In genomic region chr3:84474398-84474797, GRCm38 (mm10) we compare ENCODE assay signal across 18 mouse cellular contexts. TPM values are rescaled to one million over a fixed set of nuclear protein-coding genes. Genes with fewer than 3 reads are reported as not detected.
DNase-seq lines count a peak whose midpoint lies in the region; ATAC-seq lines count a peak whose summit lies in the region.
"Had no signal": no experiment of that assay in that cellular context is flagged by ENCODE, and none has a peak within 500 bp of the region (broad histone marks: within the 10 kb centered on the region; RNA-seq: fewer than 3 reads in every experiment).

No protein-coding gene starts in this region.

- no peaks in the 10 kb centered on the region for H3K9me3 ChIP-seq in intestine, embryonic 16.5 days (ENCODE audit: control insufficient read depth, low read length)
- H3K9me3 ChIP-seq in intestine, embryonic 15.5 days, result no peaks in the 10 kb centered on the region
- H3K9me3 ChIP-seq in liver, embryonic 15.5 days (replicated peaks), result no peaks in the 10 kb centered on the region
- no peaks in the 10 kb centered on the region for H3K9me3 ChIP-seq in stomach, embryonic 15.5 days
- H3K9me3 ChIP-seq: embryonic facial prominence, embryonic 10.5 days; forebrain, embryonic 15.5 days; hindbrain, embryonic 10.5 days had no signal

- no peak overlapping the region for H3K9ac ChIP-seq in intestine, embryonic 16.5 days (ENCODE audit: low read depth, low read length)
- H3K9ac ChIP-seq in intestine, embryonic 15.5 days, result no peak overlapping the region
- H3K9ac ChIP-seq in liver, embryonic 15.5 days, result peak overlapping the region; percentile 5; the same call in 1 of the 2 replicates
- no peak overlapping the region for H3K9ac ChIP-seq in stomach, embryonic 15.5 days
- H3K9ac ChIP-seq: forebrain, embryonic 15.5 days; hindbrain, embryonic 14.5 days had no signal

- no peaks in the 10 kb centered on the region for H3K36me3 ChIP-seq in intestine, embryonic 16.5 days (ENCODE audit: control insufficient read depth, insufficient read depth, low read length)
- H3K36me3 ChIP-seq in intestine, embryonic 15.5 days, result no peaks in the 10 kb centered on the region
- H3K36me3 ChIP-seq in liver, embryonic 15.5 days (replicated peaks), result peaks cover 68% of the 10 kb centered on the region
- no peaks in the 10 kb centered on the region for H3K36me3 ChIP-seq in stomach, embryonic 15.5 days
- H3K36me3 ChIP-seq: embryonic facial prominence, embryonic 10.5 days; forebrain, embryonic 15.5 days; hindbrain, embryonic 10.5 days had no signal

- peak; percentile 72 for DNase-seq in ovary, adult 18-20 months (ENCODE audit: low spot score)
- DNase-seq in ovary, postnatal 14 days (ENCODE audit: low spot score), result no peak
- no peak for DNase-seq in adipocyte (ENCODE audit: low spot score)
- no peak for DNase-seq in right cerebral cortex, adult 18-20 months
- DNase-seq: adrenal gland, adult 8-10 months; adrenal gland, postnatal 36 days; cerebellum, adult 2 months; cerebellum, postnatal 10 days; heart, adult 18-20 months had no signal

- no peak overlapping the region for H3K4me3 ChIP-seq in intestine, embryonic 16.5 days (ENCODE audit: low read length)
- no peak overlapping the region for H3K4me3 ChIP-seq in intestine, embryonic 15.5 days (replicated peaks)
- peak overlapping the region; percentile 82 for H3K4me3 ChIP-seq in liver, embryonic 15.5 days (replicated peaks)
- no peak overlapping the region for H3K4me3 ChIP-seq in stomach, embryonic 15.5 days (replicated peaks)
- H3K4me3 ChIP-seq: embryonic facial prominence, embryonic 10.5 days; forebrain, embryonic 15.5 days; hindbrain, embryonic 10.5 days had no signal

- H3K27ac ChIP-seq in intestine, embryonic 16.5 days (ENCODE audit: low read length), result 0 out of 2 replicates have a peak overlapping the region, but pooled peaks have one; percentile 4
- H3K27ac ChIP-seq in intestine, embryonic 15.5 days, result no peak overlapping the region
- peak overlapping the region; percentile 92 for H3K27ac ChIP-seq in liver, embryonic 15.5 days (replicated peaks)
- no peak overlapping the region; the same call in 1 of the 2 replicates for H3K27ac ChIP-seq in stomach, embryonic 15.5 days
- H3K27ac ChIP-seq: embryonic facial prominence, embryonic 10.5 days; forebrain, embryonic 15.5 days; hindbrain, embryonic 10.5 days; hindbrain, embryonic 14.5 days had no signal

- WGBS in intestine, embryonic 16.5 days, result 67% methylated on average over 6 of the region's 6 CpGs
- 63% methylated on average over 6 of the region's 6 CpGs for WGBS in intestine, embryonic 15.5 days
- WGBS in liver, embryonic 15.5 days (ENCODE audit: insufficient replicate concordance), result 72% methylated on average over 6 of the region's 6 CpGs
- 58% methylated on average over 6 of the region's 6 CpGs for WGBS in stomach, embryonic 15.5 days

- no peak overlapping the region for H3K4me2 ChIP-seq in intestine, embryonic 16.5 days (ENCODE audit: low read depth, low read length)
- no peak overlapping the region for H3K4me2 ChIP-seq in intestine, embryonic 15.5 days (replicated peaks)
- peak overlapping the region; percentile 94 for H3K4me2 ChIP-seq in liver, embryonic 15.5 days
- peak overlapping the region; percentile 41; the same call in 1 of the 2 replicates for H3K4me2 ChIP-seq in stomach, embryonic 15.5 days
- H3K4me2 ChIP-seq: forebrain, embryonic 15.5 days; heart, embryonic 11.5 days; hindbrain, embryonic 14.5 days had no signal

- H3K4me1 ChIP-seq in intestine, embryonic 16.5 days (ENCODE audit: control insufficient read depth, insufficient read depth, low read length), result peaks cover 19% of the 10 kb centered on the region
- H3K4me1 ChIP-seq in intestine, embryonic 15.5 days (replicated peaks), result peaks cover 11% of the 10 kb centered on the region
- peaks cover 83% of the 10 kb centered on the region for H3K4me1 ChIP-seq in liver, embryonic 15.5 days (replicated peaks)
- H3K4me1 ChIP-seq in stomach, embryonic 15.5 days, result peaks cover 37% of the 10 kb centered on the region

- ATAC-seq in intestine, embryonic 16.5 days, result no peak
- no peak for ATAC-seq in intestine, embryonic 15.5 days
- no peak for ATAC-seq in liver, embryonic 15.5 days (ENCODE audit: insufficient read depth)
- no peak for ATAC-seq in stomach, embryonic 15.5 days (ENCODE audit: insufficient read depth, low FRiP score, low read depth)
- ATAC-seq: forebrain, embryonic 15.5 days had no signal

- H3K27me3 ChIP-seq in intestine, embryonic 16.5 days (replicated peaks; ENCODE audit: control insufficient read depth, insufficient read depth, low read length), result peaks cover 10% of the 10 kb centered on the region
- peaks cover 7% of the 10 kb centered on the region for H3K27me3 ChIP-seq in intestine, embryonic 15.5 days (replicated peaks)
- H3K27me3 ChIP-seq in liver, embryonic 15.5 days, result peaks cover 35% of the 10 kb centered on the region
- H3K27me3 ChIP-seq in stomach, embryonic 15.5 days (replicated peaks), result peaks cover 2% of the 10 kb centered on the region; the same call in 1 of the 2 replicates

RNA-seq across cellular contexts. Expression of gene Fhdc1, which starts 5.8 kb away (rescaled TPM):
- 6.6 and 8.8 TPM in 2 replicates for polyA plus RNA-seq in intestine, embryonic 16.5 days (2015; fragmentation: Nextera tagmentation; extraction: Ambion mirVana)
- polyA plus RNA-seq in intestine, embryonic 15.5 days (2015; fragmentation: Nextera tagmentation; extraction: Ambion mirVana), result 6.5 and 7.7 TPM in 2 replicates
- 41.8 and 42.3 TPM in 2 replicates for polyA plus RNA-seq in liver, embryonic 15.5 days (2015; fragmentation: Nextera tagmentation; extraction: Ambion mirVana)
- polyA plus RNA-seq in stomach, embryonic 15.5 days (2015; fragmentation: Nextera tagmentation; extraction: Ambion mirVana), result 11.1 and 13.6 TPM in 2 replicates

Comparison
In these comparisons a context has a peak if more than half of its experiments do, and no peak if none do; other contexts are left out.
1. H3K27ac ChIP-seq: peak in intestine, embryonic 16.5 days (single experiment) and liver, embryonic 15.5 days (single experiment); none in intestine, embryonic 15.5 days (single experiment) and stomach, embryonic 15.5 days (single experiment).
2. H3K4me2 ChIP-seq: peak in liver, embryonic 15.5 days (single experiment) and stomach, embryonic 15.5 days (single experiment); none in intestine, embryonic 16.5 days (single experiment) and intestine, embryonic 15.5 days (single experiment).